Mouse (Mus musculus) brain, embryonic 14.5 days (tissue): ENCODE measurements around the gene Gm5134.

Experiments used
- CTCF ChIP-seq: fragments of 200-500 bp; IDR thresholded peaks from 2 replicates; pipeline ENCODE4 v1.5.1; 2012; ENCODE audit warnings: inconsistent platforms, mild to moderate bottlenecking, moderate library complexity, borderline replicate concordance; ENCODE audit not compliant: insufficient read depth, insufficient read length; ENCODE audit errors: extremely low read depth
- POLR2A ChIP-seq: fragments of 200-500 bp; IDR thresholded peaks from 2 replicates; pipeline ENCODE4 v1.6.1; 2012; ENCODE audit warnings: mild to moderate bottlenecking, inconsistent platforms, borderline replicate concordance; ENCODE audit not compliant: poor library complexity, insufficient read depth, insufficient read length, severe bottlenecking; ENCODE audit errors: extremely low read depth

DNA sequence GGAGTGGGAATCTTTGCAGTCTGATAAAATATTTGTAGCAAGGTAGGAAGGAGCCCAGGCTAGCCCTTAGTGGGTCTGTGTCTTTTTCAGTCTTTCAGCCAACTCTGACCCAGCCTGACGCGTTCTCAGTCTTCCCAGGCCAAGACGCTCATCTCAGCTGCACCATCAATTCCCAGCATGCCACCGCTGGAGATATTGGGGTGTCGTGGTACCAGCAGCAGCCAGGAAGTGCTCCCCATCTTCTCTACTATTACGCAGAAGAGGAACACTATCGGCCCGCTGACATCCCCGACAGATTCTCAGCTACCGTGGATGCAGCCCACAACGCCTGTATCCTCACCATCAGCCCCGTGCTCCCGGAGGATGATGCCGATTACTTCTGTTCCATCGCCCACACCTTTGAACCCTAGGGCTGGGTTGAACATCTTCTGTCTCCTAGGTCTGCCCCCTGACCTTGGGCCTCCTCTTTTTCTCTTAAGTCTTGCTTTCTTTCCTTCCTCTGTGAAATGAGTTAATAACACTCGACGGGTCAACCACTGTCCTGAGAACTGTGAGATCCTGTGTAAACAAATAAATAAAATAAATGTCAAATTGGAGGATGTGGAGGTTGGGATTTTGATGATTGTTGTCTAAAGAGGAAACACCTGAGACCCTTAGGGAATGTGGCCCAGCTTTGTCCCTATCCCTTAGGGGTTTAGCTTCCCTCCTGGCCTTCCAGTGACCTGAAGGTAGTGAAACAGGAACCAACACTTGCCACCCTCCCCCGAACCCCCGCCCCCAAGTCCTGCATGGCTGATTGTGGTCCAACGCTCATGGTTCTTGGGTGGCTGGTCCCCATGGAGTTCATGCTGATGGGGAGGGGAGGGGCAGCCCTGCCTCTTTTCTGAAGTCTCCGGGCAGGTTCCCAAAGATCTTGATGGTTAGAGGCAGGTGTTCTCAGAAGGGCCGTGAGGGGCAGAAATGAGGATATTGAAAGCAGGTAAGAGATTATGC lies 5.0 kb upstream of the Gm5134 start:
- TF ChIP-seq CTCF = no peak
- no peak for TF ChIP-seq POLR2A
